Mouse (Mus musculus) intestine, embryonic 15.5 days (tissue): ENCODE data around the gene Slc44a3. TPM values are rescaled to one million over a fixed set of nuclear protein-coding genes. Genes with fewer than 3 reads are reported as not detected.

Experiments used
- ATAC-seq: fragments of 200-750 bp; cut with Nextera tagmentation; 2 replicates; pipeline ENCODE4 v1.8.0; 2017; ENCODE audit warnings: moderate TSS enrichment, moderate library complexity
- H3K27ac ChIP-seq: fragments of 300-500 bp; sonication (generic); 2 replicates; pipeline ENCODE4 v1.5.1; 2015; ENCODE audit warnings: mild to moderate bottlenecking, inconsistent platforms
- H3K27me3 ChIP-seq: fragments of 300-500 bp; sonication (generic); replicated peaks from 2 replicates; pipeline ENCODE4 v1.6.1; 2015; ENCODE audit warnings: inconsistent platforms
- H3K36me3 ChIP-seq: fragments of 300-500 bp; sonication (generic); 2 replicates; pipeline ENCODE4 v1.6.1; 2015; ENCODE audit warnings: inconsistent platforms
- H3K4me1 ChIP-seq: fragments of 300-500 bp; sonication (generic); replicated peaks from 2 replicates; pipeline ENCODE4 v1.6.1; 2015; ENCODE audit warnings: inconsistent platforms
- H3K4me2 ChIP-seq: fragments of 300-500 bp; sonication (generic); replicated peaks from 2 replicates; pipeline ENCODE4 v1.6.1; 2015; ENCODE audit warnings: mild to moderate bottlenecking, inconsistent platforms
- H3K4me3 ChIP-seq: fragments of 300-500 bp; sonication (generic); replicated peaks from 2 replicates; pipeline ENCODE4 v1.5.1; 2015; ENCODE audit warnings: inconsistent platforms
- H3K9ac ChIP-seq: fragments of 300-500 bp; sonication (generic); 2 replicates; pipeline ENCODE4 v1.6.1; 2015; ENCODE audit warnings: inconsistent platforms
- H3K9me3 ChIP-seq: fragments of 300-500 bp; sonication (generic); 2 replicates; pipeline ENCODE4 v1.6.1; 2016; ENCODE audit warnings: inconsistent platforms
- WGBS: fragments of 180-500 bp; shearing (Covaris S2); methylation state at CpG from one replicate; pipeline ENCODE4 v1.1.7; 2015; 5-methylcytosine and 5-hydroxymethylcytosine counted together
- polyA plus RNA-seq: library from polyadenylated mRNA; unstranded; fragments of >200 nt; fragmentation: Nextera tagmentation; extraction: Ambion mirVana; gene quantifications from 2 replicates; pipeline ENCODE4 v1.2.1, GENCODE M21; 2015

Slc44a3 gene
- polyA plus RNA-seq, 1 experiment from 2014 or later = 42.5 TPM

DNA sequence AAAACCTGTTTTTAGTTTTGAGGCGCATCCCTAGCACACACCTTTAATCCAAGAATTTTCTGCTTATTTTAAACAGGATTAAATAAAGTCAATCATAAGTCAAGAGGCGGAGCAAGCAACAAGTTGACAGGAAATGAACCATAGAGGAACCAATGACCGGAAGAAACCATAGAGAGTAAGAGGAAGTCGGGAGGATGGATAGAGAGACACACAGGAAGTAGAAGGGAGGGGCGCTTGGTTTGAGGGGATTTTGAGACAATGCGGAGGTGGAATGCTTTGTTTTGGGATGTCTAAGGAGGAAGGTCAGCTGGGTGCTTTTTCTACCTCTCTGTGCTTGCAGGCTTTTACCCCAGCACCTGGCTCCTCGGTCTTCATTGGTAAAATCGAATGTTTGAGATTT lies 15.2 kb downstream of the Slc44a3 start:
- H3K4me3 ChIP-seq = no peak overlapping the region
- WGBS = 94% methylated on average over 8 of the region's 8 CpGs
- no peak overlapping the region for H3K27ac ChIP-seq
- no peaks in the 10 kb centered on the region for H3K27me3 ChIP-seq
- ATAC-seq = no peak
- peaks cover 1% of the 10 kb centered on the region; the same call in 1 of the 2 replicates for H3K36me3 ChIP-seq
- H3K9ac ChIP-seq = no peak overlapping the region
- no peak overlapping the region for H3K4me2 ChIP-seq
- no peaks in the 10 kb centered on the region for H3K4me1 ChIP-seq
- H3K9me3 ChIP-seq = no peaks in the 10 kb centered on the region

DNA sequence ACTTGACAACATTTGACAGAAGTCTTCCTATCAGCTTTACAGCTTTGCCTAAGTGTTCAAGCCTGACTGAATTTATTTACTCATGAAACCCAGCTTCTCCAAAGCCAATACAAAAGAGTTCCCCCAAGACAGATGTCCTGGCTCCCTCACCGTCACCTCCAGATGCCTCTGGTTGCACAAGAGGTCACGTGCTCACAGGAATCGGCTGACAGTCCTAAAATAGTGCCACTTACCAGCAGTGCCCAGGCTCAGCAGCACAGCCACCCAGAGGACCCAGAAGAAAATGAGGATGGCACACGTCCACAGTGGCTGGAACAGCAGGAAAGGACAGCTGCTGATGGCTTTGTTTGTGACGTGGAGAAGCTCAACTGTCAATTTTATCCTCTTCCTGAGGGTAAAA lies 23.1 kb downstream of the Slc44a3 start:
- no peak overlapping the region for H3K4me3 ChIP-seq
- no peaks in the 10 kb centered on the region for H3K27me3 ChIP-seq
- H3K4me2 ChIP-seq = no peak overlapping the region
- no peaks in the 10 kb centered on the region for H3K9me3 ChIP-seq
- H3K4me1 ChIP-seq = no peaks in the 10 kb centered on the region
- no peak overlapping the region for H3K9ac ChIP-seq
- no peak for ATAC-seq
- 50% methylated on average over 5 of the region's 5 CpGs for WGBS
- H3K27ac ChIP-seq = no peak overlapping the region
- no peaks in the 10 kb centered on the region for H3K36me3 ChIP-seq

DNA sequence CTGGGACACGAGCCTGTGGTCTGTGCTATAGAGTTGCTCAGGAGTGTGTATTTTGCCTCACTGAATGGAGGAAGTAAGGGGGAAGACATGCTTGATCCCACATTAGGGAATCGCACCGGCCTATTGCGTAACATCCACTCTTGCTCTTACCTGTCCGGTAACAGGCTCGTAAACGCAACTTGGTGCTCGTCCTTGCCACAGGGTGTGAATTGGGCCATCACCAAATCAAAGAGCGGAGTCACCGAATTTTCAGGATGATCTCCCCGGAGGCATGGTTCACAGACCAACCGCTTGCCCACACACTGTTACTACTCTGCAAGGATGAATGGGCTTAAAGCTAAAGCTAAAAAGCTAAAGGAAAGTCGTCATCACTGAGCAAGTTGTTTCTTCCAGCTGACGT lies 24.5 kb downstream of the Slc44a3 start:
- Histone ChIP-seq H3K9ac (no peak overlapping the region), H3K4me3 (no peak overlapping the region), H3K36me3 (no peaks in the 10 kb centered on the region), H3K4me2 (no peak overlapping the region), H3K27me3 (no peaks in the 10 kb centered on the region), H3K4me1 (no peaks in the 10 kb centered on the region), H3K9me3 (no peaks in the 10 kb centered on the region), H3K27ac (no peak overlapping the region)
- ATAC-seq = no peak
- 93% methylated on average over 14 of the region's 14 CpGs for WGBS

GRCm38 (mm10) chr3:121506756-121507155 lies 25.4 kb downstream of the Slc44a3 start:
- Histone ChIP-seq H3K27me3 (no peaks in the 10 kb centered on the region), H3K4me3 (no peak overlapping the region), H3K9ac (no peak overlapping the region), H3K9me3 (no peaks in the 10 kb centered on the region), H3K36me3 (no peaks in the 10 kb centered on the region), H3K27ac (no peak overlapping the region), H3K4me1 (no peaks in the 10 kb centered on the region), H3K4me2 (no peak overlapping the region)
- WGBS = 92% methylated on average over 7 of the region's 7 CpGs
- no peak for ATAC-seq

GRCm38 (mm10) chr3:121506175-121506574 lies 26.0 kb downstream of the Slc44a3 start:
- Histone ChIP-seq H3K27ac (no peak overlapping the region), H3K27me3 (no peaks in the 10 kb centered on the region), H3K4me3 (no peak overlapping the region), H3K9me3 (no peaks in the 10 kb centered on the region), H3K9ac (no peak overlapping the region), H3K4me1 (0 out of 2 replicates have a peak, but pooled peaks cover 4% of the 10 kb centered on the region), H3K4me2 (no peak overlapping the region), H3K36me3 (no peaks in the 10 kb centered on the region)
- ATAC-seq = no peak
- WGBS = 85% methylated on average over 8 of the region's 8 CpGs

DNA sequence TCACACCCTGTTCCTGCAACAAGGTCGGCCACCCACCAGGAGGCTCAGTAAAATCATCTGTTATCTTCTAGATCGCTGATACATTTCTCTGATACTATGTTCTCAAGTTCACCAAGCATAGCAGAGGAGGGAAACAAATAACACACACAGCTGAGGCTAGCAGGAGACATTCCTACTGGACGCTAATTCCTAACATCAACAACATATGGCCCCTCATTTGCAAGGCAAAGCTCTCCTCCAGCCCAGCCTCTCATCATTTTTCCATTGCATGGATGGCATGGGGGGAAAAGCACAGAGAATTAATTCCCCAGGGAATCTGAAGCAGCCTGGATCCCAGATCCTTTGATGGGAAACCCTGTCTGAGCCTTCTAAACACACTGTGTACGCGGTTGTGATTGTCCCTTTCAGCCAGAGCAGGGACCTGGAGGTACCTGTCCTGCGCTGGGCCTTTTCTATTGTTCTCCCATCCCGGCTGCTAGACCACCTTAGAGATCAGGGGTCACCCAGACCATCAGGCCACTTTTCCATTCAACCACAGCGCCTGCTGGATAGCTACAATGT lies 27.2 kb downstream of the Slc44a3 start:
- WGBS = 74% methylated on average over 8 of the region's 8 CpGs
- H3K4me2 ChIP-seq = no peak overlapping the region
- no peak overlapping the region for H3K9ac ChIP-seq
- ATAC-seq = no peak
- H3K27me3 ChIP-seq = no peaks in the 10 kb centered on the region
- H3K4me1 ChIP-seq = 0 out of 2 replicates have a peak, but pooled peaks cover 4% of the 10 kb centered on the region
- no peaks in the 10 kb centered on the region for H3K9me3 ChIP-seq
- no peaks in the 10 kb centered on the region for H3K36me3 ChIP-seq
- H3K27ac ChIP-seq = no peak overlapping the region
- no peak overlapping the region for H3K4me3 ChIP-seq

DNA sequence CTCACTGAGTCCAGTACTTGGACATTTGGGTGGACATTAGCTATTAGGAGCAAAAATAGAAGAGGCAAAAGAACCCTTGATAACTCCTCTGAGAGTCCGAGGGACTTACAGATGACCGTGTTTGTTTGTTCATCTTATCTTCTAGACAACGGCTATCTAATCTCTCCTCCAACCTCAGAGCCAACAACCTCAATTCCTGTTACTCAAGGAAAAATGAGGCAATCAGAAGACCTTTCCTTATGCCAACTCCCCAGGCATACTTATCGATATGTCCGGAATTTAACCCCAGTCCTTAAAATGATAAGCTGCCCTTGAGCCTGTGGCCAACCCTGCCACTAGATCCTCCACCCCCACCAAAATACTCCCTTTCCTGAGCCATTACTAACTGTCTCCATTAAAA lies 31.5 kb downstream of the Slc44a3 start:
- Histone ChIP-seq H3K4me1 (0 out of 2 replicates have a peak, but pooled peaks cover 4% of the 10 kb centered on the region), H3K27ac (no peak overlapping the region), H3K4me2 (no peak overlapping the region), H3K36me3 (no peaks in the 10 kb centered on the region), H3K9me3 (no peaks in the 10 kb centered on the region), H3K4me3 (no peak overlapping the region), H3K27me3 (no peaks in the 10 kb centered on the region), H3K9ac (no peak overlapping the region)
- WGBS = 73% methylated on average over 5 of the region's 5 CpGs
- peak; percentile 65 for ATAC-seq

DNA sequence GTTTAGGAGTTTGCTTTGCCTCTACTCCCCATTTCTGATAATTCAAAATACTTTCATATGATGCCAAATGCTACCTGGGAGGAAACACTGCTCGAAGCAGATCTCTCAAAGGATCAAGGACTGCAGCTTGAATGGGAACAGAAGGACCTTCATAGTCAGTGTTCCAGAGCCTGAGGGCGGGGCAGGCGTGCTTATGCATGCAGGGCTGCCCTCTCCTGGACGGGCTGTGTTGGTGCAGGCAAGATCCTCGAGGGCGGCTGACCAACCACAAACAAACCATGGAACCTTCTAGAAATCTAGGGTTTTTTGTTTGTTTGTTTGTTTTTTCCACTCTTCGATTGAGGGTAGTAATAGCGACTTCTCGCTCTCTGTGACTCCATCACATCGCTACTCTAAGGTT lies 32.0 kb downstream of the Slc44a3 start:
- Histone ChIP-seq H3K4me3 (no peak overlapping the region), H3K9ac (no peak overlapping the region), H3K9me3 (no peaks in the 10 kb centered on the region), H3K27ac (no peak overlapping the region), H3K36me3 (0 out of 2 replicates have a peak, but pooled peaks cover 3% of the 10 kb centered on the region), H3K27me3 (no peaks in the 10 kb centered on the region), H3K4me2 (no peak overlapping the region), H3K4me1 (0 out of 2 replicates have a peak, but pooled peaks cover 4% of the 10 kb centered on the region)
- ATAC-seq = peak; percentile 67
- 55% methylated on average over 10 of the region's 10 CpGs for WGBS

- Histone ChIP-seq H3K9me3 (no peaks in the 10 kb centered on the region), H3K27ac (no peak overlapping the region), H3K36me3 (0 out of 2 replicates have a peak, but pooled peaks cover 6% of the 10 kb centered on the region), H3K9ac (no peak overlapping the region), H3K4me3 (no peak overlapping the region), H3K4me2 (no peak overlapping the region), H3K4me1 (peaks cover 4% of the 10 kb centered on the region), H3K27me3 (no peaks in the 10 kb centered on the region)
- 73% methylated on average over 7 of the region's 7 CpGs for WGBS
- ATAC-seq = no peak
These were observed 38.2 kb downstream of the Slc44a3 start for GRCm38 (mm10) chr3:121493997-121494421.

DNA sequence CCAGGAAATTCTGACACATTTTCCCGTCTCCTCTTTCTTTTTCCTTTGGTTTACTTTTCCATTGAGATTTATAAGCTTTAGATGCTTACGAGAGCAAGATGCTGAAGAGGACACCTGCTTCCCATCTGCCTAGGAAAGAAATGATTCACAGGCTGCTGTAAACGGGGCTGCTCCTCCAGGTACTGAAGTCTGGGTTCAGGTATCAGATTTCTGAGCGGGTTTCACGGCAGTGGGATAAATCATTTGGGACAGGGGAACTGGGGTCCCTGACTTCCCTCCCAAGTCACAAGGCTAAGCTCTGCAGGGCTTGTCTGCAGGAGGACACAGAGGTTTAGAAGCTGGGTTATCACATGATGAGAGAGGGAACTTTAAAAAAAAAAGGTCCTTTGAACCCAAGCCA lies 40.2 kb downstream of the Slc44a3 start:
- Histone ChIP-seq H3K4me1 (peaks cover 4% of the 10 kb centered on the region), H3K4me3 (no peak overlapping the region), H3K27me3 (no peaks in the 10 kb centered on the region), H3K9me3 (no peaks in the 10 kb centered on the region), H3K27ac (no peak overlapping the region), H3K4me2 (no peak overlapping the region), H3K9ac (no peak overlapping the region), H3K36me3 (0 out of 2 replicates have a peak, but pooled peaks cover 6% of the 10 kb centered on the region)
- 37% methylated on average over 5 of the region's 5 CpGs for WGBS
- no peak for ATAC-seq

- no peaks in the 10 kb centered on the region for H3K9me3 ChIP-seq
- 0 out of 2 replicates have a peak, but pooled peaks cover 6% of the 10 kb centered on the region for H3K36me3 ChIP-seq
- no peak overlapping the region for H3K4me3 ChIP-seq
- peaks cover 4% of the 10 kb centered on the region for H3K4me1 ChIP-seq
- H3K4me2 ChIP-seq = no peak overlapping the region
- no peaks in the 10 kb centered on the region for H3K27me3 ChIP-seq
- ATAC-seq = no peak
- WGBS = 43% methylated on average over 5 of the region's 5 CpGs
- no peak overlapping the region for H3K9ac ChIP-seq
- no peak overlapping the region for H3K27ac ChIP-seq
These were observed 41.3 kb downstream of the Slc44a3 start for GRCm38 (mm10) chr3:121490941-121491340.

DNA sequence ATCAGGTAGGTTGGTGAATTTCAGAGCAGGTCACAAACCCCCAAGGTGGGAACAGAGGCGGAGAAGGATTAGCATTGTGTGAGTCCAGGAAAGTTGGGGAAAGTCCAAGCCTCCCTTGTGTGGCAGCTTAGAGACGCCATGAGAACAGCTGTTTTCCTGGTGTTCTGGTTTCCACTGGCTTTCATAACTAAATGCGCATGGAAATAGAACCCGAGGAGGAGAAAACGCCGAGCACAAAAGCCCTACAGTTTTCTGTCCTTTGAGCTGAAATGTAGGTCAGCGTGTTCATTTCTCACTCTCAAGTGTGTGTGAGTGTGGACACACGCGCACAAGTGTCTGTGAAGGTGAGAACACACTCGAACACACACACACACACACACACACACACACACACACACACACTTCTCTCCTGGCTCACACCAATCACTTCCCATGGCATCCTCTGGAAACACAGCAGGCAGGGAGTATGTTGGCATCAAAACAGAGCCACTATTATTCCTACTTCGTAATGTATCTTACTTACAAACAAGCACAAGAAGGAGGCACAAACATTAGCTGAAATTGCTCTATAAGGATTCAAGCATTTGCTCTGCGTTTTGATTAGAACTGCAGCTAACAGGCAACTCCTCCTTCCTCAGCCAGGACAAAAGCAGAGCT lies 42.6 kb downstream of the Slc44a3 start:
- Histone ChIP-seq H3K9me3 (no peaks in the 10 kb centered on the region), H3K4me3 (no peak overlapping the region), H3K9ac (no peak overlapping the region), H3K27me3 (no peaks in the 10 kb centered on the region), H3K4me1 (peaks cover 4% of the 10 kb centered on the region), H3K27ac (no peak overlapping the region), H3K4me2 (no peak overlapping the region), H3K36me3 (no peaks in the 10 kb centered on the region)
- ATAC-seq = no peak
- 71% methylated on average over 12 of the region's 12 CpGs for WGBS

DNA sequence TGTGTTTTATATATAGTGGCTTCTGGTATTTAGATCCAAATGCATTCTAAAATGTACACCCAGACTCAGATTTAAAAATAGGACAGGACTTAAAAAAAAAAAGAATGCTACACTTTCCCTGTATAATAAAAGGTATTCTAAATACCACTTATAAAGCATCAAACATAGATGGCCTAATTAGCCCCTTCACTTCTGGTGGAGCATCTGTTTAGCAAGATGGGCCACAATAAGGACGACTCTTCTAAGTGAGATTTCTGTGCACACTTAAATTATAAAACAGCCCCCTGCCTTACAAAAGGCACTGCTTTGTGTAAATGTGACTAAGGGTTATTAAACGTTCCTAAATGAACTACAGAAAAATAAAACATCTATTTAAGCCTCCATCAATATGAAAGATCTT lies 47.0 kb downstream of the Slc44a3 start:
- Histone ChIP-seq H3K27ac (no peak overlapping the region), H3K9ac (no peak overlapping the region), H3K9me3 (no peaks in the 10 kb centered on the region), H3K27me3 (no peaks in the 10 kb centered on the region), H3K4me2 (no peak overlapping the region), H3K36me3 (no peaks in the 10 kb centered on the region), H3K4me1 (0 out of 2 replicates have a peak, but pooled peaks cover 2% of the 10 kb centered on the region), H3K4me3 (no peak overlapping the region)
- ATAC-seq = no peak
- WGBS = 64% methylated on average over 2 of the region's 2 CpGs
